Mouse (Mus musculus) kidney, embryonic 15.5 days (tissue): ENCODE data around the gene Pde4b. TPM values are rescaled to one million over a fixed set of nuclear protein-coding genes. Genes with fewer than 3 reads are reported as not detected.

ENCODE experiments used
- ATAC-seq: fragments of 200-750 bp; cut with Nextera tagmentation; replicated peaks from 2 replicates; pipeline ENCODE4 v1.8.0; 2017; ENCODE audit warnings: moderate TSS enrichment; ENCODE audit not compliant: low FRiP score
- H3K27ac ChIP-seq: fragments of 300-500 bp; sonication (generic); 2 replicates; pipeline ENCODE4 v1.5.1; 2015; ENCODE audit warnings: mild to moderate bottlenecking, inconsistent platforms
- H3K27me3 ChIP-seq: fragments of 300-500 bp; sonication (generic); 2 replicates; pipeline ENCODE4 v1.6.1; 2015; ENCODE audit warnings: inconsistent platforms
- H3K36me3 ChIP-seq: fragments of 300-500 bp; sonication (generic); 2 replicates; pipeline ENCODE4 v1.6.1; 2015; ENCODE audit warnings: inconsistent platforms
- H3K4me1 ChIP-seq: fragments of 300-500 bp; sonication (generic); 2 replicates; pipeline ENCODE4 v1.6.1; 2015; ENCODE audit warnings: inconsistent platforms
- H3K4me2 ChIP-seq: fragments of 300-500 bp; sonication (generic); 2 replicates; pipeline ENCODE4 v1.6.1; 2015; ENCODE audit warnings: moderate library complexity, mild to moderate bottlenecking, inconsistent platforms
- H3K4me3 ChIP-seq: fragments of 300-500 bp; sonication (generic); replicated peaks from 2 replicates; pipeline ENCODE4 v1.5.1; 2015; ENCODE audit warnings: mild to moderate bottlenecking, inconsistent platforms
- H3K9ac ChIP-seq: fragments of 300-500 bp; sonication (generic); 2 replicates; pipeline ENCODE4 v1.6.1; 2015; ENCODE audit warnings: mild to moderate bottlenecking, inconsistent platforms
- H3K9me3 ChIP-seq: fragments of 300-500 bp; sonication (generic); replicated peaks from 2 replicates; pipeline ENCODE4 v1.6.1; 2016; ENCODE audit warnings: inconsistent platforms
- WGBS: fragments of 180-500 bp; shearing (Covaris S2); methylation state at CpG from one replicate; pipeline ENCODE4 v1.1.7; 2015; ENCODE audit warnings: mixed read lengths; 5-methylcytosine and 5-hydroxymethylcytosine counted together
- polyA plus RNA-seq: library from polyadenylated mRNA; unstranded; fragments of >200 nt; fragmentation: Nextera tagmentation; extraction: Ambion mirVana; gene quantifications from 2 replicates; pipeline ENCODE4 v1.2.1, GENCODE M21; 2015

Gene Pde4b
- polyA plus RNA-seq, 1 experiment from 2014 or later: 13.6 TPM

- 50% methylated on average over 3 of the region's 3 CpGs for WGBS
- Histone ChIP-seq H3K36me3 (no peaks in the 10 kb centered on the region), H3K9ac (no peak overlapping the region), H3K9me3 (no peaks in the 10 kb centered on the region), H3K27ac (no peak overlapping the region), H3K4me1 (peaks cover 2% of the 10 kb centered on the region; the same call in 1 of the 2 replicates), H3K27me3 (no peaks in the 10 kb centered on the region), H3K4me2 (no peak overlapping the region), H3K4me3 (no peak overlapping the region)
- ATAC-seq: no peak; the same call in 1 of the 2 replicates
Observed at GRCm38 (mm10) chr4:102456426-102456825, 369.1 kb downstream of the Pde4b start.

GRCm38 (mm10) chr4:102459216-102459999, 372.1 kb downstream of the Pde4b start:
- Histone ChIP-seq H3K27me3 (no peaks in the 10 kb centered on the region), H3K36me3 (no peaks in the 10 kb centered on the region), H3K4me3 (no peak overlapping the region), H3K4me1 (peaks cover 2% of the 10 kb centered on the region; the same call in 1 of the 2 replicates), H3K4me2 (no peak overlapping the region), H3K27ac (no peak overlapping the region), H3K9me3 (no peaks in the 10 kb centered on the region), H3K9ac (no peak overlapping the region)
- WGBS: 56% methylated on average over 5 of the region's 5 CpGs
- no peak for ATAC-seq

DNA sequence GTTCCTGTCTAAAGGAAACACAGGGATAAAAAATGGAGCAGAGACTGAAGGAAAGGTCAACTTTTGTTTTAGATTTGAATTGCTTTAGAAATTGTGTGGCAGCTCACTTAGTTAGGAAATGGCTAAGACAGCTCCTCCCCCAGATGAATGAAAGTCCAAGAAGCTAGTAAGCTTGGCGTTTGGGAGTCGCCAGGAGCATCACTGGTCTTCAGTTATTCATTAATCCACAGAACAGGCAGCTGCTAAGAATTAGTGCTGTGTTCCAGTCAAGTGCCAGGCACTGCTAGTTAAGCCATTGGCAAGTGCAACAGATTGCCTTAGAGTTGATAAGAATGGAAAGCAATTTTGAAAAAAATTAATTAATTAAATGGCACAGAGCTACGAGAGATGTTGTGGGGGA, 390.8 kb downstream of the Pde4b start:
- Histone ChIP-seq H3K27ac (no peak overlapping the region), H3K4me2 (no peak overlapping the region), H3K4me1 (no peaks in the 10 kb centered on the region), H3K9ac (no peak overlapping the region), H3K36me3 (no peaks in the 10 kb centered on the region), H3K4me3 (no peak overlapping the region), H3K9me3 (no peaks in the 10 kb centered on the region), H3K27me3 (no peaks in the 10 kb centered on the region)
- peak; percentile 54; the same call in 1 of the 2 replicates for ATAC-seq
- 39% methylated on average over 3 of the region's 3 CpGs for WGBS

- Histone ChIP-seq H3K4me1 (no peaks in the 10 kb centered on the region), H3K9me3 (no peaks in the 10 kb centered on the region), H3K4me2 (no peak overlapping the region), H3K9ac (no peak overlapping the region), H3K27me3 (no peaks in the 10 kb centered on the region), H3K27ac (no peak overlapping the region), H3K4me3 (no peak overlapping the region), H3K36me3 (no peaks in the 10 kb centered on the region)
- no peak for ATAC-seq
- WGBS: 81% methylated on average over 7 of the region's 7 CpGs
Observed at GRCm38 (mm10) chr4:102478860-102479259, 391.5 kb downstream of the Pde4b start.

- no peaks in the 10 kb centered on the region for H3K4me1 ChIP-seq
- no peak overlapping the region for H3K27ac ChIP-seq
- no peak overlapping the region for H3K4me2 ChIP-seq
- no peak overlapping the region for H3K4me3 ChIP-seq
- no peak overlapping the region for H3K9ac ChIP-seq
- 48% methylated on average over 6 of the region's 6 CpGs for WGBS
- no peaks in the 10 kb centered on the region for H3K9me3 ChIP-seq
- no peak for ATAC-seq
- H3K36me3 ChIP-seq: no peaks in the 10 kb centered on the region
- H3K27me3 ChIP-seq: no peaks in the 10 kb centered on the region
Observed at GRCm38 (mm10) chr4:102480830-102481484, 393.6 kb downstream of the Pde4b start.

DNA sequence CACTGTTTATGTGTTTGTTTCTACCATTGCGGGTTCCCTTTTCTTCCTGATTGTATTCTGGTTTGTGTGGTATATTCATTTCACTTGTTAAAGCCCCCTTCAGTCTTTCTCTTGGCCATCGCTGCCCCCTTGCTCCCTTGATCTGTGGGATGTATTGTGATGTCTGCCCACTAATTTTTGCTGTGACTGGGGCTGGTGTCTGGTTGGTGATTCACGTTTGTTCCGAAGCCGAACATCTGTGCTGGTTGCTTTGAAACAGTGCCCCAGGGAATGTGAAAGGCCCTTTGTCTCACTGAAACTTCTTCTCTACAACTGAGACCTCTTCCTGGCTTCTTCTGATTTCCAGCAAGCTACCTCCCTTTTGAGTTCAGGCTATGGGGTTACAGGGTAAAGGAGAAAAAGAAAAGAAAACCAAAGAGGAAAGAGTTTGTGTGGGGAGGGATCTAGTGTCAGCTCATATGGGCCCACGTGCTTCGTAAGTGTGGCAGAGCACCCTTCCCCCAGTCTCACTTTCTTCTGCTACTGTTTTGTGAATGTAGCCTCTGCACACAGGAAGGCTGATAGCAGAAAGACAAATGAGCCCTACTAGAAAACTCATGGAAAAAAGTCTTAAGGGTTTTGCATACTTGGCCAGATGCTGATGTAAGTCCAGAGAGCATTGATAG, 396.1 kb downstream of the Pde4b start:
- no peak for ATAC-seq

DNA sequence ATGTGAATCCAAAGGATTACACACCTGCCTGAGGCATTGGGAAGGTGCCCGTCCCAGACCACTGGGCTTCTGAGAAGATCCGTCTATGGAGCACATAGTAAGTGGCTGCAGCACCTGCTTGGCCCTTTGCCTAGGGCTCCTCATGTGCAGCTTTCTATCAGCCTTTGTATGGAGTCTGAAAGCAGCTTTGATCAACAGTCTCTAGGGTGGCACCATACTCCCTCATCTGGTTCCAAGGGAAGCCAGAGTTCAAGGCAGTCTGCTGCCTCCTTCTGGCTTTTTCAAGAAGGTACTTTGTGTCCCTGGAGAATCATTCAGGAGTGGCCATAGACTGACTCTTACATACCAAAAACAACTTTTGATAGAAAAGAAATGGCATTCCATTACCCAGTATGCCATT, 397.4 kb downstream of the Pde4b start:
- WGBS: 79% methylated on average over 2 of the region's 2 CpGs
- Histone ChIP-seq H3K27me3 (no peaks in the 10 kb centered on the region), H3K36me3 (no peaks in the 10 kb centered on the region), H3K27ac (no peak overlapping the region), H3K9ac (no peak overlapping the region), H3K4me1 (no peaks in the 10 kb centered on the region), H3K4me3 (no peak overlapping the region), H3K4me2 (no peak overlapping the region), H3K9me3 (no peaks in the 10 kb centered on the region)
- ATAC-seq: no peak

More for the DNA sequence above, 396.1 kb downstream of the Pde4b start:
- no peak overlapping the region for H3K9ac ChIP-seq
- no peaks in the 10 kb centered on the region for H3K4me1 ChIP-seq
- no peak overlapping the region for H3K4me2 ChIP-seq
- H3K9me3 ChIP-seq: no peaks in the 10 kb centered on the region
- 47% methylated on average over 7 of the region's 7 CpGs for WGBS
- no peaks in the 10 kb centered on the region for H3K27me3 ChIP-seq
- H3K4me3 ChIP-seq: no peak overlapping the region
- no peak overlapping the region for H3K27ac ChIP-seq
- no peaks in the 10 kb centered on the region for H3K36me3 ChIP-seq

DNA sequence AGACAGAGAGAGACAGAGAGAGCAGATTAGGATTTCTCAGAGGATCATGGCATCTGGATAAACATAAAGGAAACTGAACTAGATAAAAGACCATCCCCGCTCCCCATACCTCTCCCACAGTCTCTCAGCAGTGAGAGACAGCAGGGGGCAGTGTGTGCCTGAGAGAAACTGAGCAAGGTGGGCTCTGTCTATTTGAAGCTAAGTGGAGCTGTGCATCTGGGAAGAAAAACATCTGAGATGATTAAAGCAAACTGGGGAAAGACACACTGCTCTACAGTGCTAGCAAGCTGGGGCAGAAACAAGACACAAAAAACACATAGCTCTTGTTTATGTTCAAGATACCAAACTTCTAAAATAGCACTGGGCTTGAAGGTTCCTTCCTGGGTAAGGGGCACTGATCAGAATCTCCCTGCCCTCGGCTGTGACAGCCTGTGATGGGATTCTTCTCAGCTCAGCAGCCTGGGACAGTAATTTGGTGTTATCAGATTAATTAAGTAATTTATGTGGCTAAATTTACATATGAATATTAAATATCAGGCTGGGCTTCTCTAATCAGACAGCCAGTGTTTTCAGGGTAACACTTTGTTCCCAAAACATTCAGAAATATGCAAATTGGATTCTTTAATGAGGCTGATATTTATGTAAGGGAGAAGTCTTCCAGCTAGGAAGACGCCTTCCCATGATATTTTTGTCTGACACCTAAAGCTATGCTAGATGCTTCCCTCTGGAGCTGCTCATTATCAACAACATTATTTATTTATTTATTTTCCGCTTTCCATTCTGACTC, 399.0 kb downstream of the Pde4b start:
- WGBS: 61% methylated on average over 4 of the region's 4 CpGs
- no peaks in the 10 kb centered on the region for H3K27me3 ChIP-seq
- H3K9me3 ChIP-seq: no peaks in the 10 kb centered on the region
- no peak overlapping the region for H3K4me3 ChIP-seq
- no peak overlapping the region for H3K4me2 ChIP-seq
- H3K9ac ChIP-seq: no peak overlapping the region
- no peaks in the 10 kb centered on the region for H3K4me1 ChIP-seq
- no peaks in the 10 kb centered on the region for H3K36me3 ChIP-seq
- no peak overlapping the region for H3K27ac ChIP-seq
- no peak for ATAC-seq

- no peaks in the 10 kb centered on the region for H3K9me3 ChIP-seq
- no peak overlapping the region for H3K4me3 ChIP-seq
- H3K36me3 ChIP-seq: no peaks in the 10 kb centered on the region
- no peak overlapping the region for H3K4me2 ChIP-seq
- H3K9ac ChIP-seq: no peak overlapping the region
- no peak overlapping the region for H3K27ac ChIP-seq
- no peaks in the 10 kb centered on the region for H3K4me1 ChIP-seq
- no peaks in the 10 kb centered on the region for H3K27me3 ChIP-seq
- ATAC-seq: 0 out of 2 replicates have a peak, but pooled peaks have one; percentile 15
- 80% methylated on average over 3 of the region's 3 CpGs for WGBS
Observed at GRCm38 (mm10) chr4:102486921-102487240, 399.5 kb downstream of the Pde4b start.

- Histone ChIP-seq H3K4me1 (no peaks in the 10 kb centered on the region), H3K4me3 (no peak overlapping the region), H3K9me3 (no peaks in the 10 kb centered on the region), H3K36me3 (no peaks in the 10 kb centered on the region), H3K27ac (no peak overlapping the region), H3K9ac (no peak overlapping the region), H3K4me2 (no peak overlapping the region), H3K27me3 (no peaks in the 10 kb centered on the region)
- 20% methylated on average over 2 of the region's 2 CpGs for WGBS
- ATAC-seq: no peak
Observed at GRCm38 (mm10) chr4:102488000-102488399, 400.7 kb downstream of the Pde4b start.

- WGBS: 78% methylated on average over 11 of the region's 11 CpGs
- Histone ChIP-seq H3K9ac (no peak overlapping the region), H3K4me1 (no peaks in the 10 kb centered on the region), H3K4me3 (no peak overlapping the region), H3K9me3 (no peaks in the 10 kb centered on the region), H3K27me3 (no peaks in the 10 kb centered on the region), H3K36me3 (no peaks in the 10 kb centered on the region), H3K27ac (no peak overlapping the region), H3K4me2 (no peak overlapping the region)
- no peak for ATAC-seq
Observed at GRCm38 (mm10) chr4:102491468-102492123, 404.3 kb downstream of the Pde4b start.
